Mouse (Mus musculus): ENCODE data around the gene Wdr83os.
"Not testable (repeated sequence)": the region's sequence is repeated elsewhere in the genome, so short reads cannot be mapped to it uniquely, and the experiment has no call there.

Wdr83os gene

GRCm38 (mm10) chr8:85113241-85113640, 32.7 kb downstream of the Wdr83os start:
- intact Hi-C loops (cut with DNase I), result no loop called here

GRCm38 (mm10) chr8:85115501-85115900, 35.0 kb downstream of the Wdr83os start:
- intact Hi-C loops (cut with DNase I), result no loop called here

DNA sequence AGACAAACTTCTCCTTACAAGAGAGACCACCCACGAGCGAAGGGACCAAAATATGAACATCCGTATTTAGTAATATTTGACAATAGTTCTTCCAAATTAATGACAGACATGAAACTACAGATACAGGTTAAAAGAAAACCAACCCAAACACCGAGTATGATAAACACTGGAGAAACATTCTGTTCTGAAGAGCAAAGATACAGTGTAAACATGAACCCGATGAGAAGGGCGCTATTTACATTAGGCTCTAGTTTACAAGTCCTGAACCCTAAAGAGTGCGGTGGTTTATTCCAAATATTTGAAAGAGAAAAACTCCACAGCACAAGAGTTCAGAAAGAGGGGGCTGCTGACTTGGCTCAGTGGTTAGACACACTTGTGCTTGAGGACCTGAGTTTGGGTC, 36.4 kb downstream of the Wdr83os start:
- intact Hi-C loops (cut with DNase I), result no loop called here

- intact Hi-C loops (cut with DNase I), result no loop called here
These were observed 38.8 kb downstream of the Wdr83os start for GRCm38 (mm10) chr8:85119052-85119981.

DNA sequence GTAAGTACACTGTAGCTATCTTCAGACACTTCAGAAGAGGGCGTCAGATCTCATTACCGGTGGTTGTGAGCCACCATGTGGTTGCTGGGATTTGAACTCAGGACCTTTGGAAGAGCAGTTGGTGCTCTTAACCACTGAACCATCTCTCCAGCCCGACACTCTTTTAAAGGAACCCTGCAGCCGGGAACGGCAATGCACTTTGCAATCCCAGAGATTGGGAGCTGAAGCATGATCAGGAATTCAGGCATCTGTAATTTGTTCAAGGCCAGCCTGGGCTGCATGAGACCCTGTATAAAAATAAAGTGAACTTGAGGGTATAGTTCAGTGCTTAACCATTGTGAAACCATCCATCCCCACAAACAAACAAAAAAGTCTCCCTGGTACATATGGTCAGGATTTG, 39.7 kb downstream of the Wdr83os start:
- intact Hi-C loops (cut with DNase I), result not testable (repeated sequence)

- intact Hi-C loops (cut with DNase I), result no loop called here
These were observed 42.5 kb downstream of the Wdr83os start, which contains the start of gene Zfp791 for GRCm38 (mm10) chr8:85122995-85123394. Gene Zfp791, minus strand, starts transcription at chr8:85123095.

DNA sequence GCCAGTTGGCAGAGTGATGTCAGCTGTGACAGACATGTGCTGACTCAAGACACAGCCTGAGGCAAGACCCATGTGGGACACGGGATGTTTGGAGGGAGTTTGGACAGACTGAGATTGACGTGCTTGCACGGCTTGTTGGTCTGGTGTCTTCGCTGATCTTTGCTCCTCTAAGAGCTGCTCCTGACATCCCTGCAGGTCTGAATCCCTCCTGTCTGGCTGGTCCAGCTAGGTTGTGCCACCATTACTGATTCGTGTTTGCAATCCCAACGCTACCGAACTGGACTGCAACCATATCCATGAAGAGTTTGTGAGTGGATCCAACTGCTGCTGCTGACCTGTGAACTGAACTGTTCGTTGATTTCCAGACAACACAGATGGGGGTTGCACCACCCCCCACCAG, 43.2 kb downstream of the Wdr83os start:
- intact Hi-C loops (cut with DNase I), result no loop called here

Small RNAs within 50 kb of the gene (microRNA-seq; reads per million reads assigned to microRNA genes)
- gene Gm23388 (0.12 to 0.34 reads per million in 2 experiments), gene Mir7070 (0.12 to 0.46 reads per million in 2 experiments)
